Mouse (Mus musculus) myocyte (in vitro differentiated cells): ENCODE measurements at regions not wholly inside any gene's neighbourhood (a gene's known extent, or its start where the extent isn't known, plus 50 kb on each side); places are given as distances from the start of the nearest gene placed in this dataset.

ENCODE experiments used
- MYOG ChIP-seq, 3 experiments: IDR thresholded peaks; one replicate each; pipeline ENCODE4 v1.6.1; 2011; ENCODE audit warnings: control low read depth in 2 of 3, low read depth in 2 of 3, mild to moderate bottlenecking in 2 of 3; ENCODE audit not compliant: insufficient read length in 2 of 3, control insufficient read depth in 1 of 3, insufficient read depth in 1 of 3
- POLR2A ChIP-seq: IDR thresholded peaks from one replicate; pipeline ENCODE4 v1.6.1; 2011; ENCODE audit warnings: low read depth, mild to moderate bottlenecking, control low read depth, moderate library complexity; ENCODE audit not compliant: insufficient read length
- POLR2AphosphoS2 ChIP-seq: IDR thresholded peaks from one replicate; pipeline ENCODE4 v1.6.1; 2011; ENCODE audit warnings: low read depth, control low read depth; ENCODE audit not compliant: insufficient read length
- TCF12 ChIP-seq: IDR thresholded peaks from one replicate; pipeline ENCODE4 v1.6.1; 2011; ENCODE audit warnings: mild to moderate bottlenecking, control low read depth; ENCODE audit not compliant: poor library complexity, insufficient read depth, severe bottlenecking
- USF1 ChIP-seq: IDR thresholded peaks from one replicate; pipeline ENCODE4 v1.6.1; 2011; ENCODE audit warnings: low read depth, mild to moderate bottlenecking, control low read depth, moderate library complexity

GRCm38 (mm10) chr14:24650195-24650901 is 163.4 kb downstream of the Rps24 start:
- TF ChIP-seq POLR2A: no peak
- TF ChIP-seq POLR2AphosphoS2: no peak
- TF ChIP-seq USF1: no peak
- TF ChIP-seq MYOG (IDR thresholded peaks at IDR 0.05; ENCODE audit: control insufficient read depth in 1 of 3, insufficient read depth in 1 of 3, insufficient read length in 2 of 3, low read depth in 2 of 3): no peak
- no peak for TF ChIP-seq TCF12
